In genomic region chr3:135293703-135294102, GRCm38 (mm10) we compare ENCODE assay signal across 16 mouse cellular contexts. TPM values are rescaled to one million over a fixed set of nuclear protein-coding genes. Genes with fewer than 3 reads are reported as not detected.
A peak's percentile ranks its signal among the peaks of the same experiment; 100 is the strongest.
DNase-seq lines count a peak whose midpoint lies in the region; ATAC-seq and TF ChIP-seq lines count a peak whose summit lies in the region.
"Had no signal": no experiment of that assay in that cellular context is flagged by ENCODE, and none has a peak within 500 bp of the region (broad histone marks: within the 10 kb centered on the region; RNA-seq: fewer than 3 reads in every experiment).

No protein-coding gene starts in this region.

- no peak overlapping the region for H3K27ac ChIP-seq in embryonic facial prominence, embryonic 12.5 days
- H3K27ac ChIP-seq in embryonic facial prominence, embryonic 10.5 days (replicated peaks), result no peak overlapping the region
- no peak overlapping the region for H3K27ac ChIP-seq in midbrain, embryonic 11.5 days (ENCODE audit: low read depth, low read length)
- H3K27ac ChIP-seq in midbrain, postnatal 0 days (ENCODE audit: low read depth, low read length), result no peak overlapping the region
- H3K27ac ChIP-seq: heart, embryonic 13.5 days; limb, embryonic 10.5 days had no signal

- no peaks in the 10 kb centered on the region for H3K36me3 ChIP-seq in embryonic facial prominence, embryonic 12.5 days
- no peaks in the 10 kb centered on the region for H3K36me3 ChIP-seq in embryonic facial prominence, embryonic 10.5 days (replicated peaks)
- H3K36me3 ChIP-seq in midbrain, embryonic 11.5 days (ENCODE audit: control insufficient read depth, insufficient read depth, low read length), result no peaks in the 10 kb centered on the region
- H3K36me3 ChIP-seq in midbrain, postnatal 0 days (ENCODE audit: insufficient read depth, low read length), result no peaks in the 10 kb centered on the region
- H3K36me3 ChIP-seq: heart, embryonic 13.5 days; limb, embryonic 10.5 days had no signal

- H3K27me3 ChIP-seq in embryonic facial prominence, embryonic 12.5 days, result no peaks in the 10 kb centered on the region
- H3K27me3 ChIP-seq in embryonic facial prominence, embryonic 10.5 days (replicated peaks; ENCODE audit: low read depth, poor library complexity, severe bottlenecking), result no peaks in the 10 kb centered on the region
- H3K27me3 ChIP-seq in midbrain, embryonic 11.5 days (ENCODE audit: control insufficient read depth, insufficient read depth, low read length), result no peaks in the 10 kb centered on the region
- H3K27me3 ChIP-seq in midbrain, postnatal 0 days (ENCODE audit: insufficient read depth, low read length), result no peaks in the 10 kb centered on the region
- H3K27me3 ChIP-seq: heart, embryonic 13.5 days had no signal

- no peak for DNase-seq in embryonic facial prominence, embryonic 10.5 days (ENCODE audit: low spot score)
- no peak for DNase-seq in midbrain, embryonic 11.5 days (ENCODE audit: low spot score, missing footprints)
- DNase-seq in midbrain, postnatal 0 days (ENCODE audit: low spot score), result no peak
- peak; percentile 78 for DNase-seq in gonadal fat pad, adult 2 months (ENCODE audit: low read depth)
- peak; percentile 55 for DNase-seq in layer of hippocampus, adult 9-11 months
- no peak for DNase-seq in natural killer cell, adult 2 months (ENCODE audit: low spot score in 2 of 2)
- DNase-seq: adrenal gland, postnatal 36 days; B cell, adult 2 months; cerebellum, adult 8-10 months; kidney, adult 8-10 months; thymus, postnatal 36 days had no signal

- H3K4me1 ChIP-seq in embryonic facial prominence, embryonic 12.5 days, result no peaks in the 10 kb centered on the region
- H3K4me1 ChIP-seq in embryonic facial prominence, embryonic 10.5 days, result peaks cover 3% of the 10 kb centered on the region; the same call in 1 of the 2 replicates
- no peaks in the 10 kb centered on the region for H3K4me1 ChIP-seq in midbrain, embryonic 11.5 days (ENCODE audit: control insufficient read depth, insufficient read depth, low read length)
- H3K4me1 ChIP-seq in midbrain, postnatal 0 days (ENCODE audit: insufficient read depth, low read length), result no peaks in the 10 kb centered on the region
- H3K4me1 ChIP-seq: limb, embryonic 10.5 days had no signal

- H3K9me3 ChIP-seq in embryonic facial prominence, embryonic 12.5 days, result no peaks in the 10 kb centered on the region
- no peaks in the 10 kb centered on the region for H3K9me3 ChIP-seq in embryonic facial prominence, embryonic 10.5 days
- H3K9me3 ChIP-seq in midbrain, embryonic 11.5 days (ENCODE audit: control insufficient read depth, low read length), result no peaks in the 10 kb centered on the region
- H3K9me3 ChIP-seq in midbrain, postnatal 0 days (ENCODE audit: low read length), result no peaks in the 10 kb centered on the region
- H3K9me3 ChIP-seq: heart, embryonic 13.5 days; limb, embryonic 10.5 days had no signal

- ATAC-seq in embryonic facial prominence, embryonic 12.5 days (ENCODE audit: insufficient number of reproducible peaks, insufficient read depth, low FRiP score, low TSS enrichment), result 0 out of 2 replicates have a peak, but pooled peaks have one; percentile 24
- ATAC-seq in midbrain, embryonic 11.5 days (ENCODE audit: low FRiP score), result 0 out of 2 replicates have a peak, but pooled peaks have one; percentile 49
- no peak for ATAC-seq in midbrain, postnatal 0 days (ENCODE audit: low FRiP score)
- no peak for ATAC-seq in granulocyte monocyte progenitor cell, adult 5-6 weeks (replicated peaks; ENCODE audit: poor library complexity, severe bottlenecking)

- H3K4me2 ChIP-seq in embryonic facial prominence, embryonic 12.5 days (replicated peaks), result no peak overlapping the region
- H3K4me2 ChIP-seq in midbrain, embryonic 11.5 days, result no peak overlapping the region
- H3K4me2 ChIP-seq in midbrain, postnatal 0 days (ENCODE audit: low read depth, low read length, poor library complexity, severe bottlenecking), result no peak overlapping the region
- H3K4me2 ChIP-seq: heart, embryonic 13.5 days had no signal

- H3K9ac ChIP-seq in embryonic facial prominence, embryonic 12.5 days, result no peak overlapping the region
- H3K9ac ChIP-seq in midbrain, embryonic 11.5 days (ENCODE audit: low read length), result no peak overlapping the region
- no peak overlapping the region for H3K9ac ChIP-seq in midbrain, postnatal 0 days (replicated peaks; ENCODE audit: low read length, poor library complexity, severe bottlenecking)
- H3K9ac ChIP-seq: heart, embryonic 13.5 days had no signal

- TF ChIP-seq CTCF in midbrain, postnatal 0 days (IDR thresholded peaks at IDR 0.05), result no peak

- 41% methylated on average over 7 of the region's 7 CpGs for WGBS in embryonic facial prominence, embryonic 12.5 days
- WGBS in embryonic facial prominence, embryonic 10.5 days, result 53% methylated on average over 7 of the region's 7 CpGs
- WGBS in midbrain, embryonic 11.5 days, result 51% methylated on average over 7 of the region's 7 CpGs
- 37% methylated on average over 7 of the region's 7 CpGs for WGBS in midbrain, postnatal 0 days

- no peak overlapping the region for H3K4me3 ChIP-seq in embryonic facial prominence, embryonic 12.5 days
- no peak overlapping the region for H3K4me3 ChIP-seq in embryonic facial prominence, embryonic 10.5 days
- no peak overlapping the region for H3K4me3 ChIP-seq in midbrain, embryonic 11.5 days (ENCODE audit: low read depth, low read length)
- H3K4me3 ChIP-seq in midbrain, postnatal 0 days (ENCODE audit: low read depth, low read length), result no peak overlapping the region
- H3K4me3 ChIP-seq: erythroblast, embryonic 14.5 days; heart, embryonic 13.5 days; limb, embryonic 10.5 days had no signal

RNA-seq across cellular contexts. Expression of gene Bdh2, which starts 12.7 kb away (rescaled TPM):
- polyA plus RNA-seq in embryonic facial prominence, embryonic 12.5 days (2016; fragmentation: Nextera tagmentation; extraction: Ambion mirVana), result 19.7 and 25.3 TPM in 2 replicates
- polyA plus RNA-seq in embryonic facial prominence, embryonic 10.5 days (2016; fragmentation: Nextera tagmentation; extraction: Ambion mirVana), result 9.7 and 10.3 TPM in 2 replicates
- polyA plus RNA-seq in midbrain, embryonic 11.5 days (2014; fragmentation: Nextera tagmentation; extraction: Ambion mirVana), result 5.7 and 6.4 TPM in 2 replicates
- 2.0 and 2.9 TPM in 2 replicates for total RNA-seq in midbrain, postnatal 0 days (2014; rRNA removed)
- polyA plus RNA-seq in midbrain, postnatal 0 days (2015; fragmentation: Nextera tagmentation; extraction: Ambion mirVana), result 6.4 TPM in 2 replicates
- polyA plus RNA-seq in gonadal fat pad, adult 2 months (2012; rRNA removed), result 4.8 and 5.2 TPM in 2 replicates
- total RNA-seq in granulocyte monocyte progenitor cell, adult 5-6 weeks (2014; fragmentation: Nextera tagmentation), result not detected in 2 replicates
- total RNA-seq in granulocyte monocyte progenitor cell, adult 5-6 weeks (2017), result 0.86 TPM in 1 of 2 replicates, not detected in the other
- polyA plus RNA-seq: erythroblast, embryonic 14.5 days had no signal

RNA-seq across cellular contexts. Expression of gene Slc9b2, which starts 13.8 kb away (rescaled TPM):
- 3.5 and 3.8 TPM in 2 replicates for polyA plus RNA-seq in embryonic facial prominence, embryonic 12.5 days (2016; fragmentation: Nextera tagmentation; extraction: Ambion mirVana)
- polyA plus RNA-seq in embryonic facial prominence, embryonic 10.5 days (2016; fragmentation: Nextera tagmentation; extraction: Ambion mirVana), result 3.0 and 3.8 TPM in 2 replicates
- polyA plus RNA-seq in midbrain, embryonic 11.5 days (2014; fragmentation: Nextera tagmentation; extraction: Ambion mirVana), result 1.3 and 1.9 TPM in 2 replicates
- 1.8 and 2.1 TPM in 2 replicates for total RNA-seq in midbrain, postnatal 0 days (2014; rRNA removed)
- 2.6 and 2.8 TPM in 2 replicates for polyA plus RNA-seq in midbrain, postnatal 0 days (2015; fragmentation: Nextera tagmentation; extraction: Ambion mirVana)
- polyA plus RNA-seq in gonadal fat pad, adult 2 months (2012; rRNA removed), result 0.61 and 0.85 TPM in 2 replicates
- 1.1 TPM in 1 of 2 replicates, not detected in the other for total RNA-seq in granulocyte monocyte progenitor cell, adult 5-6 weeks (2014; fragmentation: Nextera tagmentation)
- not detected in 2 replicates for total RNA-seq in granulocyte monocyte progenitor cell, adult 5-6 weeks (2017)
- polyA plus RNA-seq: erythroblast, embryonic 14.5 days had no signal

RNA-seq across cellular contexts. Expression of gene Slc9b1, which starts 54.1 kb away (rescaled TPM):
- polyA plus RNA-seq in embryonic facial prominence, embryonic 12.5 days (2016; fragmentation: Nextera tagmentation; extraction: Ambion mirVana), result 0.19 and 0.50 TPM in 2 replicates
- polyA plus RNA-seq in embryonic facial prominence, embryonic 10.5 days (2016; fragmentation: Nextera tagmentation; extraction: Ambion mirVana), result 0.62 TPM in 1 of 2 replicates, not detected in the other
- 0.30 TPM in 1 of 2 replicates, not detected in the other for polyA plus RNA-seq in midbrain, embryonic 11.5 days (2014; fragmentation: Nextera tagmentation; extraction: Ambion mirVana)
- not detected in 2 replicates for total RNA-seq in midbrain, postnatal 0 days (2014; rRNA removed)
- polyA plus RNA-seq in midbrain, postnatal 0 days (2015; fragmentation: Nextera tagmentation; extraction: Ambion mirVana), result not detected in 2 replicates
- polyA plus RNA-seq in gonadal fat pad, adult 2 months (2012; rRNA removed), result 0.08 and 0.10 TPM in 2 replicates
- total RNA-seq in granulocyte monocyte progenitor cell, adult 5-6 weeks (2014; fragmentation: Nextera tagmentation), result not detected in 2 replicates
- total RNA-seq in granulocyte monocyte progenitor cell, adult 5-6 weeks (2017), result 0.22 and 0.36 TPM in 2 replicates
- polyA plus RNA-seq: erythroblast, embryonic 14.5 days; heart, embryonic 13.5 days had no signal

Comparison
In these comparisons a context has a peak if more than half of its experiments do, and no peak if none do; other contexts are left out.
1. ATAC-seq: peak in embryonic facial prominence, embryonic 12.5 days (single experiment) and midbrain, embryonic 11.5 days (single experiment); none in midbrain, postnatal 0 days (single experiment) and granulocyte monocyte progenitor cell, adult 5-6 weeks (single experiment).
2. DNase-seq: peak in gonadal fat pad, adult 2 months (single experiment) and layer of hippocampus, adult 9-11 months (single experiment); none in embryonic facial prominence, embryonic 10.5 days (single experiment), midbrain, embryonic 11.5 days (single experiment), midbrain, postnatal 0 days (single experiment) and natural killer cell, adult 2 months (0 of 2).